Mouse (Mus musculus) heart, postnatal 0 days (tissue): ENCODE results near the gene Hpcal4. TPM values are rescaled to one million over a fixed set of nuclear protein-coding genes. Genes with fewer than 3 reads are reported as not detected.

ENCODE experiments used
- ATAC-seq: fragments of 200-750 bp; cut with Nextera tagmentation; 2 replicates; pipeline ENCODE4 v1.8.0; 2017; ENCODE audit warnings: low read depth, moderate number of reproducible peaks, moderate library complexity; ENCODE audit not compliant: insufficient read depth
- DNase-seq: peaks from one replicate; pipeline ENCODE4 v3.0.0-alpha.2; 2016; ENCODE audit warnings: low spot score
- H3K27ac ChIP-seq: fragments of 300-500 bp; sonication (generic); 2 replicates; pipeline ENCODE4 v1.5.1; 2014; ENCODE audit warnings: low read depth, mild to moderate bottlenecking
- H3K27me3 ChIP-seq: fragments of 300-500 bp; sonication (generic); 2 replicates; pipeline ENCODE4 v1.6.1; 2014; ENCODE audit warnings: low read length, mixed read lengths; ENCODE audit not compliant: control insufficient read depth, insufficient read depth
- H3K36me3 ChIP-seq: fragments of 300-500 bp; sonication (generic); replicated peaks from 2 replicates; pipeline ENCODE4 v1.6.1; 2014; ENCODE audit warnings: low read length, mixed read lengths; ENCODE audit not compliant: control insufficient read depth, insufficient read depth
- H3K4me1 ChIP-seq: fragments of 300-500 bp; sonication (generic); 2 replicates; pipeline ENCODE4 v1.6.1; 2014; ENCODE audit warnings: antibody characterized with exemption; ENCODE audit not compliant: control insufficient read depth, insufficient read depth
- H3K4me2 ChIP-seq: fragments of 300-500 bp; sonication (generic); 2 replicates; pipeline ENCODE4 v1.6.1; 2014; ENCODE audit warnings: low read depth, mild to moderate bottlenecking, low read length, moderate library complexity
- H3K4me3 ChIP-seq: fragments of 300-500 bp; sonication (generic); 2 replicates; pipeline ENCODE4 v1.5.1; 2014; ENCODE audit warnings: low read depth, low read length
- H3K9ac ChIP-seq: fragments of 300-500 bp; sonication (generic); replicated peaks from 2 replicates; pipeline ENCODE4 v1.6.1; 2014; ENCODE audit warnings: low read depth, low read length, mixed read lengths
- H3K9me3 ChIP-seq: fragments of 300-500 bp; sonication (generic); replicated peaks from 2 replicates; pipeline ENCODE4 v1.6.1; 2016; ENCODE audit warnings: low read length; ENCODE audit not compliant: control insufficient read depth
- CTCF ChIP-seq: IDR thresholded peaks from 2 replicates; pipeline ENCODE4 v1.5.1; 2016; ENCODE audit warnings: antibody characterized with exemption, control low read depth, low read depth
- EP300 ChIP-seq: IDR thresholded peaks from 2 replicates; pipeline ENCODE4 v1.6.1; 2016; ENCODE audit warnings: antibody characterized with exemption, low read depth
- WGBS: fragments of 180-500 bp; shearing (Covaris S2); extraction: QIAGEN DNeasy Blood & Tissue Kit; methylation state at CpG from one replicate; pipeline ENCODE4 v1.1.7; 2014; 5-methylcytosine and 5-hydroxymethylcytosine counted together
- polyA plus RNA-seq: library from polyadenylated mRNA; unstranded; fragments of >200 nt; fragmentation: Nextera tagmentation; extraction: Ambion mirVana; gene quantifications from 2 replicates; pipeline ENCODE4 v1.2.1, GENCODE M21; 2015
- total RNA-seq: library from RNA; depleted of rRNA; stranded (reverse); fragments of >200 nt; gene quantifications from 2 replicates; pipeline ENCODE4 v1.2.3, GENCODE M21; 2014; ENCODE audit warnings: low replicate concordance

Gene Hpcal4
- total and polyA plus RNA-seq, 2 experiments from 2014 or later = 0.41 to 0.57 TPM

DNA sequence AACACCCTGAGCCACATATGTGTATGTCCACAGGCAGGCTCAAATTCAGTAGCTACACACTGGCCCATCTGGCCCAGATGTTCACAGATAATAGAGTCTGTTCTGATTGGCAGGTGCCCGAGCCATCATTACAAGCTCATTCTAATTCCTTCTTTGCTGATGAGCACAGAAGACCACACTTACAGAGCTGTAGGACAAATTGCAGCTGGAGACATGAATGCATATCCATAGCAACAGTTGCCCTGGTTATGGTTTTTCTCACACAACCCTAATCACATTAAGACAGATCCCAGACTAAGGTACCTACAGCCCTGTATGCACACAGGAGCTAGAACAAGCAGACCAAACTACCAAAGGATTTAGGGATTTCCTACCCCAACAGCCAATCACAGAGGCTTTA lies 32.3 kb downstream of the Hpcal4 start:
- H3K27me3 ChIP-seq = no peaks in the 10 kb centered on the region
- H3K4me3 ChIP-seq = no peak overlapping the region
- no peaks in the 10 kb centered on the region for H3K36me3 ChIP-seq
- no peaks in the 10 kb centered on the region for H3K9me3 ChIP-seq
- TF ChIP-seq CTCF (no peak), EP300 (no peak)
- 0 out of 2 replicates have a peak, but pooled peaks cover 5% of the 10 kb centered on the region for H3K4me1 ChIP-seq
- DNase-seq (no peak), ATAC-seq (no peak)
- 78% methylated on average over 1 of the region's 1 CpGs for WGBS
- no peak overlapping the region for H3K4me2 ChIP-seq
- no peak overlapping the region for H3K27ac ChIP-seq
- no peak overlapping the region for H3K9ac ChIP-seq

DNA sequence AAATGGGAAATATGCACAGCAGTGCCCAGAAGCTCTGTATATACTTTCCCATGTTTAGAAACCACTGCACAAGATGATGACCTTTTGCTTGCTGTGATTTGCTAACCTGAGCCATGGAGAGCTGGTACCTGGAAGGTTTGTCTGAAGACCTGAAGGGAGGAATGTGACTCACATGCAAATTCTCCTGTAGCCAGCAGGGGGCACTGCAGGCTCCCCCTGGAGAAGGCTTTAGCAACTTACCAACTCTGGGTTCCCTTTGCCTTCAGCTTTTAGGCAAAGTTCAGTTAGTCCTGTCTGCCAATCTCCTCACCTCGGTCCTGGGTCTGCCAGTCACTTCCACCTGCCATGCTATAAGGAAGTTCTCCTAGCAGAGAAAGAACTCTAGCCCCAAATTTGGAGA lies 33.8 kb downstream of the Hpcal4 start:
- Histone ChIP-seq H3K36me3 (no peaks in the 10 kb centered on the region), H3K4me1 (0 out of 2 replicates have a peak, but pooled peaks cover 9% of the 10 kb centered on the region), H3K9me3 (no peaks in the 10 kb centered on the region), H3K27me3 (no peaks in the 10 kb centered on the region), H3K27ac (no peak overlapping the region), H3K4me2 (no peak overlapping the region), H3K4me3 (no peak overlapping the region), H3K9ac (no peak overlapping the region)
- ATAC-seq (no peak), DNase-seq (peak; percentile 41)
- TF ChIP-seq EP300 (no peak), CTCF (peak; percentile 83)
- whole genome bisulfite sequencing = 27% methylated on average over 1 of the region's 1 CpGs

DNA sequence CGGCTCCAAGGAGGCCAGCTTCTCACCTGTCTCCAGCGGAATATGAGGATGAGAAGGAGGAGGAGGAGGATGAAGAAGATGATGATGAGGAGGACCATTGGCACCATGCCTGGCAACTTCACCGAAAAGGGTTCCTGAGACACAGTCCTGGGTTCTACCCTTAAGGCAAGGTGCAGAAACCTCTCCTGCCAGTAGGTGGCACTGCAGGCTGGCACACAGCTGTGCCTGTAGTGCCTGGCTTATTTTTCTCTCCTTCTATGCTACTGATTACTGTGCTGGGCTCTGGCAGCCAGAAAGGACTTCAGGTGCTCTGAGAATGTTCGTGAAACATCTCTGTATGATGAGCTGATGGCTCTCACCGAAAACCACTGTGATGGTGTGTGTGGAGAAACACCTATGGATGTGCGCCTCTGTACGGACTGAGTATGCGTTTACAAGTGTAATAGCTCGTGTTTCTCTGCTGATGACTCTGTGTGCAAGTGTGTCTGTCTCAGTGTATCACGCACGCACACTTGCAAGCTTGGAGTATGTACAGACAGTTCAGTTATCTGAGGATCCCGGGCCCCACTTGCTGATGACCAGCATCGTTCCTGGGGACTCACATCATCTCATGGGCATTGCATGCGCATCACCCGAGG lies 36.8 kb downstream of the Hpcal4 start:
- ATAC-seq (peak; percentile 81), DNase-seq (peak; percentile 80)
- TF ChIP-seq EP300 (no peak), CTCF (peak; percentile 98)
- Histone ChIP-seq H3K4me2 (no peak overlapping the region), H3K27ac (0 out of 2 replicates have a peak overlapping the region, but pooled peaks have one; percentile 18), H3K27me3 (no peaks in the 10 kb centered on the region), H3K9ac (no peak overlapping the region), H3K4me1 (0 out of 2 replicates have a peak, but pooled peaks cover 9% of the 10 kb centered on the region), H3K4me3 (no peak overlapping the region), H3K9me3 (no peaks in the 10 kb centered on the region), H3K36me3 (no peaks in the 10 kb centered on the region)
- 65% methylated on average over 15 of the region's 15 CpGs for WGBS

DNA sequence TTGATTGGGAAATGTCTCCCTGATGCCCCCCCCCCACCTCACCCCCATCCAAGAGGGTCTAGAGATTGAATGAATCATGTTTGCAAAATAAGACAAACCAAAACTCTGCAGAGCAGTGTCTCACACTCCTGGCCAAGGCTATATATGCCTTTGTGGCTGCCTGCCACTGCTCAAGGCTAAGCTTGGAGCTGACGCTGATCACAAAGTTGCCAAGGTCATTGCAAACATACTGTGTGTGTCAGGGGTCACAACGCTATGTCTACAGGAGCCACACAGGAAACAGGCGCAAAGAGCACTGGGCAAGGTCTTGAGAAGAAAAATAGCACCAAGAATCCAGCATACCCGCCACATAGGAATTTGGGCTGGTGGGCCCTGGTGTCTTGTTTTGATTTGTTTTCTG lies 37.6 kb downstream of the Hpcal4 start:
- Histone ChIP-seq H3K27me3 (no peaks in the 10 kb centered on the region), H3K4me1 (peaks cover 9% of the 10 kb centered on the region; the same call in 1 of the 2 replicates), H3K9me3 (no peaks in the 10 kb centered on the region), H3K9ac (no peak overlapping the region), H3K36me3 (no peaks in the 10 kb centered on the region), H3K27ac (0 out of 2 replicates have a peak overlapping the region, but pooled peaks have one; percentile 18), H3K4me2 (no peak overlapping the region), H3K4me3 (no peak overlapping the region)
- ATAC-seq (peak; percentile 59), DNase-seq (no peak)
- no peak for TF ChIP-seq CTCF
- TF ChIP-seq EP300 = no peak
- 56% methylated on average over 4 of the region's 4 CpGs for whole genome bisulfite sequencing

DNA sequence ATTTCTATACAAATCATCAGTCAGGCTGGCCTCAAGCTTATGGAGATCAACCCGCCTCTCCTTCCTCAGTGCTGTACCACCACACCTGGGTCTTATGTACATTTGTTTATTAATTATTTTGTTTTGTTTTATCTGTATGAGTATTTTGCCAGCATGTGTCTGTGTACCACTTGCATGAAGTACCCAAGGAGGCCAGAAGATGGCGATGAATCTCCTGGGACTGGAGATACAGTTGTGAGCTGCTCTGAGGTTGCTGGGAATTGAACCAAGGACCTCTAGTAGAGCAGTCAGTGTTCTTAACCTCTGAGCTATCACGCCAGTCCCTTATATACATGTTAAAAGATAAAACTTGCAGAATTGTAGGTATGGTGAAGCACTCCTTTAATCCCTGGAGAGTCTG lies 40.3 kb downstream of the Hpcal4 start:
- peaks cover 19% of the 10 kb centered on the region for H3K4me1 ChIP-seq

More for the DNA sequence above, 40.3 kb downstream of the Hpcal4 start:
- H3K36me3 ChIP-seq = no peaks in the 10 kb centered on the region
- H3K4me3 ChIP-seq = no peak overlapping the region
- no peak overlapping the region for H3K4me2 ChIP-seq
- H3K9ac ChIP-seq = no peak overlapping the region
- H3K27me3 ChIP-seq = no peaks in the 10 kb centered on the region
- ATAC-seq = no peak
- no peak for DNase-seq
- no peaks in the 10 kb centered on the region for H3K9me3 ChIP-seq
- no peak overlapping the region for H3K27ac ChIP-seq
- WGBS = 75% methylated on average over 3 of the region's 3 CpGs
- TF ChIP-seq EP300 = no peak
- TF ChIP-seq CTCF = peak; percentile 38
